Mouse (Mus musculus) liver, postnatal 0 days (tissue): ENCODE measurements at regions not wholly inside any gene's neighbourhood (a gene's known extent, or its start where the extent isn't known, plus 50 kb on each side); places are given as distances from the start of the nearest gene placed in this dataset.

Source experiments
- ATAC-seq: fragments of 200-750 bp; cut with Nextera tagmentation; 2 replicates; pipeline ENCODE4 v1.8.0; 2017; ENCODE audit warnings: mild to moderate bottlenecking, moderate library complexity
- DNase-seq: peaks from one replicate; pipeline ENCODE4 v3.0.0-alpha.2; 2016
- H3K27ac ChIP-seq: fragments of 300-500 bp; sonication (generic); 2 replicates; pipeline ENCODE4 v1.5.1; 2014; ENCODE audit warnings: antibody characterized with exemption, moderate library complexity, mild to moderate bottlenecking, low read depth
- H3K27me3 ChIP-seq: fragments of 300-500 bp; sonication (generic); 2 replicates; pipeline ENCODE4 v1.6.1; 2014; ENCODE audit warnings: low read length, control low read depth, mixed read lengths; ENCODE audit not compliant: insufficient read depth
- H3K36me3 ChIP-seq: fragments of 300-500 bp; sonication (generic); replicated peaks from 2 replicates; pipeline ENCODE4 v1.6.1; 2014; ENCODE audit warnings: mild to moderate bottlenecking, control low read depth, low read length, moderate library complexity, mixed read lengths; ENCODE audit not compliant: insufficient read depth
- H3K4me1 ChIP-seq: fragments of 300-500 bp; sonication (generic); 2 replicates; pipeline ENCODE4 v1.6.1; 2014; ENCODE audit warnings: antibody characterized with exemption, mild to moderate bottlenecking, control low read depth; ENCODE audit not compliant: insufficient read depth
- H3K4me2 ChIP-seq: fragments of 300-500 bp; sonication (generic); 2 replicates; pipeline ENCODE4 v1.6.1; 2014; ENCODE audit warnings: low read depth, mild to moderate bottlenecking, low read length, moderate library complexity, mixed read lengths
- H3K4me3 ChIP-seq: fragments of 300-500 bp; sonication (generic); 2 replicates; pipeline ENCODE4 v1.5.1; 2014; ENCODE audit warnings: low read depth, low read length
- H3K9ac ChIP-seq: fragments of 300-500 bp; sonication (generic); replicated peaks from 2 replicates; pipeline ENCODE4 v1.6.1; 2014; ENCODE audit warnings: mild to moderate bottlenecking, moderate library complexity
- H3K9me3 ChIP-seq: fragments of 300-500 bp; sonication (generic); 2 replicates; pipeline ENCODE4 v1.6.1; 2016; ENCODE audit warnings: mild to moderate bottlenecking, control low read depth, low read length, mixed read lengths
- CTCF ChIP-seq: sonication (generic); IDR thresholded peaks from 2 replicates; pipeline ENCODE4 v1.5.1; 2016; ENCODE audit warnings: antibody characterized with exemption, low read depth
- EP300 ChIP-seq: IDR thresholded peaks from 2 replicates; pipeline ENCODE4 v1.6.1; 2016; ENCODE audit warnings: antibody characterized with exemption, low read depth, mild to moderate bottlenecking
- WGBS: fragments of 180-500 bp; shearing (Covaris S2); extraction: QIAGEN DNeasy Blood & Tissue Kit; methylation state at CpG from one replicate; pipeline ENCODE4 v1.1.7; 2014; ENCODE audit not compliant: insufficient replicate concordance; 5-methylcytosine and 5-hydroxymethylcytosine counted together

- WGBS, result 91% methylated on average over 16 of the region's 16 CpGs
Observed at GRCm38 (mm10) chr13:51337931-51338330, 70.5 kb upstream of the S1pr3 start.

GRCm38 (mm10) chr13:51345321-51345720 is 63.1 kb upstream of the S1pr3 start:
- WGBS, result 77% methylated on average over 4 of the region's 4 CpGs
- no peak for ATAC-seq

More at GRCm38 (mm10) chr13:51337931-51338330, 70.5 kb upstream of the S1pr3 start:
- Histone ChIP-seq H3K9me3 (no peaks in the 10 kb centered on the region), H3K27ac (no peak overlapping the region), H3K27me3 (no peaks in the 10 kb centered on the region), H3K4me1 (no peaks in the 10 kb centered on the region), H3K36me3 (no peaks in the 10 kb centered on the region), H3K9ac (no peak overlapping the region), H3K4me3 (no peak overlapping the region), H3K4me2 (no peak overlapping the region)
- no peak for TF ChIP-seq EP300
- TF ChIP-seq CTCF, result no peak
- DNase-seq (no peak), ATAC-seq (no peak)

GRCm38 (mm10) chr13:51345839-51346550 is 62.4 kb upstream of the S1pr3 start:
- no peaks in the 10 kb centered on the region for H3K36me3 ChIP-seq
- H3K27ac ChIP-seq, result no peak overlapping the region
- 52% methylated on average over 8 of the region's 8 CpGs for WGBS
- H3K4me1 ChIP-seq, result no peaks in the 10 kb centered on the region
- TF ChIP-seq CTCF (no peak), EP300 (no peak)
- no peak for ATAC-seq
- no peak overlapping the region for H3K4me3 ChIP-seq
- no peak overlapping the region for H3K4me2 ChIP-seq
- no peak overlapping the region for H3K9ac ChIP-seq
- no peaks in the 10 kb centered on the region for H3K9me3 ChIP-seq
- no peak for DNase-seq
- H3K27me3 ChIP-seq, result no peaks in the 10 kb centered on the region

More at GRCm38 (mm10) chr13:51345321-51345720, 63.1 kb upstream of the S1pr3 start:
- Histone ChIP-seq H3K4me2 (no peak overlapping the region), H3K27me3 (no peaks in the 10 kb centered on the region), H3K4me3 (no peak overlapping the region), H3K4me1 (no peaks in the 10 kb centered on the region), H3K9me3 (no peaks in the 10 kb centered on the region), H3K36me3 (no peaks in the 10 kb centered on the region), H3K27ac (no peak overlapping the region), H3K9ac (no peak overlapping the region)
- DNase-seq, result no peak
- no peak for TF ChIP-seq CTCF

GRCm38 (mm10) chr13:51348707-51349106 is 59.7 kb upstream of the S1pr3 start:
- Histone ChIP-seq H3K4me2 (no peak overlapping the region), H3K36me3 (no peaks in the 10 kb centered on the region), H3K4me3 (no peak overlapping the region), H3K4me1 (no peaks in the 10 kb centered on the region), H3K27me3 (no peaks in the 10 kb centered on the region), H3K9me3 (no peaks in the 10 kb centered on the region), H3K9ac (no peak overlapping the region), H3K27ac (no peak overlapping the region)
- no peak for ATAC-seq
- no peak for TF ChIP-seq CTCF
- no peak for TF ChIP-seq EP300
- no peak for DNase-seq
- 56% methylated on average over 4 of the region's 4 CpGs for WGBS

GRCm38 (mm10) chr13:51349818-51350551 is 58.5 kb upstream of the S1pr3 start:
- no peaks in the 10 kb centered on the region for H3K9me3 ChIP-seq
- TF ChIP-seq CTCF (no peak), EP300 (no peak)
- no peak for ATAC-seq
- 76% methylated on average over 11 of the region's 11 CpGs for WGBS
- DNase-seq, result no peak
- H3K4me1 ChIP-seq, result no peaks in the 10 kb centered on the region
- H3K36me3 ChIP-seq, result no peaks in the 10 kb centered on the region
- H3K4me3 ChIP-seq, result no peak overlapping the region
- H3K9ac ChIP-seq, result no peak overlapping the region
- H3K4me2 ChIP-seq, result no peak overlapping the region
- no peak overlapping the region for H3K27ac ChIP-seq
- H3K27me3 ChIP-seq, result no peaks in the 10 kb centered on the region

GRCm38 (mm10) chr13:51352874-51353273 is 55.6 kb upstream of the S1pr3 start:
- Histone ChIP-seq H3K27me3 (no peaks in the 10 kb centered on the region), H3K9ac (no peak overlapping the region), H3K27ac (no peak overlapping the region), H3K4me1 (no peaks in the 10 kb centered on the region), H3K4me2 (no peak overlapping the region), H3K36me3 (no peaks in the 10 kb centered on the region), H3K4me3 (no peak overlapping the region), H3K9me3 (no peaks in the 10 kb centered on the region)
- no peak for DNase-seq
- ATAC-seq, result no peak
- TF ChIP-seq EP300 (no peak), CTCF (no peak)
- 80% methylated on average over 4 of the region's 4 CpGs for WGBS
